20 mouse cellular contexts compared by ENCODE assay signal in the genomic region with DNA sequence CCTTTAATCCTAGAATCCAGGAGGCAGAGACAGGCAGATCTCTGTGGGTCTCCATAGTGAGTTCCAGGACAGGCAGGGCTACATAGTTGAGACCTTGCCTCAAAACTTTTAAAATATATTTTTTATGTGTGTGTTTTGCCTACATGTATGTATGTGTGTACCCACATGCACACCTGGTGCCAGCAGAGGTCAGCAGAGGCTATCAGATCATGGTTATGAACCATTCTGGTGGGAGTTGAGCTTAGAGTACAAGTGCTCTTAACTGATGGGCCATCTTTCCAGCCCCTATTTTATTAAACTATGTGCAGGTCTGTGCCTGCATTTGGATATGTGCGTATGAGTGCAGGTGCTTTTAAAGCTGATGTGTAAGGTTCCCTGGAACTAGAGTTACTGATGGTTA. TPM values are rescaled to one million over a fixed set of nuclear protein-coding genes. Genes with fewer than 3 reads are reported as not detected.
DNase-seq lines count a peak whose midpoint lies in the region; ATAC-seq and TF ChIP-seq lines count a peak whose summit lies in the region.
"Had no signal": no experiment of that assay in that cellular context is flagged by ENCODE, and none has a peak within 500 bp of the region (broad histone marks: within the 10 kb centered on the region; RNA-seq: fewer than 3 reads in every experiment).

No protein-coding gene starts in this region.

- no peak for ATAC-seq in intestine, postnatal 0 days
- no peak for ATAC-seq in intestine, embryonic 16.5 days
- ATAC-seq in monocyte, adult 5-6 weeks (replicated peaks; ENCODE audit: insufficient number of reproducible peaks, low FRiP score, low TSS enrichment, poor library complexity, severe bottlenecking) = 0 out of 2 replicates have a peak, but pooled peaks have one; percentile 63
- ATAC-seq: midbrain, embryonic 15.5 days had no signal

- no peak for TF ChIP-seq POLR2A in thymus, adult 2 months (IDR thresholded peaks at IDR 0.05; ENCODE audit: control insufficient read depth, extremely low read depth, insufficient read depth, low read length, poor library complexity)

- no peak overlapping the region for H3K27ac ChIP-seq in intestine, postnatal 0 days (ENCODE audit: low read depth, low read length)
- no peak overlapping the region for H3K27ac ChIP-seq in intestine, embryonic 16.5 days (ENCODE audit: low read length)
- no peak overlapping the region for H3K27ac ChIP-seq in thymus, adult 2 months (ENCODE audit: control insufficient read depth, insufficient read depth, low read length)
- H3K27ac ChIP-seq: embryonic facial prominence, embryonic 13.5 days; forebrain, embryonic 10.5 days; limb, embryonic 13.5 days; midbrain, embryonic 15.5 days; stomach, embryonic 15.5 days had no signal

- no peak overlapping the region for H3K4me3 ChIP-seq in intestine, postnatal 0 days (ENCODE audit: low read depth, low read length)
- H3K4me3 ChIP-seq in intestine, embryonic 16.5 days (ENCODE audit: low read length) = no peak overlapping the region
- H3K4me3 ChIP-seq in thymus, adult 2 months (ENCODE audit: control insufficient read depth, insufficient read depth, low read length) = no peak overlapping the region
- H3K4me3 ChIP-seq: embryonic facial prominence, embryonic 13.5 days; forebrain, embryonic 10.5 days; limb, embryonic 13.5 days; midbrain, embryonic 15.5 days; stomach, embryonic 15.5 days had no signal

- H3K36me3 ChIP-seq in intestine, postnatal 0 days (ENCODE audit: control insufficient read depth, insufficient read depth) = peaks cover 94% of the 10 kb centered on the region
- H3K36me3 ChIP-seq in intestine, embryonic 16.5 days (ENCODE audit: control insufficient read depth, insufficient read depth, low read length) = peaks cover 35% of the 10 kb centered on the region
- H3K36me3 ChIP-seq in thymus, adult 2 months (ENCODE audit: control insufficient read depth, insufficient read depth, low read length) = peaks cover 98% of the 10 kb centered on the region

- 91% methylated on average over 1 of the region's 1 CpGs for WGBS in intestine, postnatal 0 days
- WGBS in intestine, embryonic 16.5 days = 95% methylated on average over 1 of the region's 1 CpGs
- WGBS in thymus, adult 2 months = 95% methylated on average over 1 of the region's 1 CpGs

- H3K9me3 ChIP-seq in intestine, postnatal 0 days (ENCODE audit: control insufficient read depth) = no peaks in the 10 kb centered on the region
- H3K9me3 ChIP-seq in intestine, embryonic 16.5 days (ENCODE audit: control insufficient read depth, low read length) = no peaks in the 10 kb centered on the region
- H3K9me3 ChIP-seq: embryonic facial prominence, embryonic 13.5 days; forebrain, embryonic 10.5 days; limb, embryonic 13.5 days; midbrain, embryonic 15.5 days; stomach, embryonic 15.5 days had no signal

- H3K9ac ChIP-seq in intestine, postnatal 0 days (ENCODE audit: low read depth, low read length) = no peak overlapping the region
- no peak overlapping the region for H3K9ac ChIP-seq in intestine, embryonic 16.5 days (ENCODE audit: low read depth, low read length)
- H3K9ac ChIP-seq: embryonic facial prominence, embryonic 13.5 days; limb, embryonic 13.5 days; midbrain, embryonic 15.5 days; stomach, embryonic 15.5 days had no signal

- H3K4me2 ChIP-seq in intestine, postnatal 0 days (replicated peaks; ENCODE audit: low read depth) = no peak overlapping the region
- H3K4me2 ChIP-seq in intestine, embryonic 16.5 days (ENCODE audit: low read depth, low read length) = no peak overlapping the region
- H3K4me2 ChIP-seq: embryonic facial prominence, embryonic 13.5 days; limb, embryonic 13.5 days; midbrain, embryonic 15.5 days; stomach, embryonic 15.5 days had no signal

- no peaks in the 10 kb centered on the region for H3K27me3 ChIP-seq in intestine, postnatal 0 days (replicated peaks; ENCODE audit: control insufficient read depth, insufficient read depth, low read length)
- no peaks in the 10 kb centered on the region for H3K27me3 ChIP-seq in intestine, embryonic 16.5 days (replicated peaks; ENCODE audit: control insufficient read depth, insufficient read depth, low read length)
- H3K27me3 ChIP-seq in thymus, adult 2 months (ENCODE audit: control insufficient read depth, insufficient read depth, low read length) = no peaks in the 10 kb centered on the region
- H3K27me3 ChIP-seq: embryonic facial prominence, embryonic 13.5 days; limb, embryonic 13.5 days; midbrain, embryonic 15.5 days; stomach, embryonic 15.5 days had no signal

- peak; percentile 45 for TF ChIP-seq CTCF in intestine, postnatal 0 days (IDR thresholded peaks at IDR 0.05; ENCODE audit: low read depth)
- no peak for TF ChIP-seq CTCF in thymus, adult 2 months (IDR thresholded peaks at IDR 0.05; ENCODE audit: borderline replicate concordance, control insufficient read depth, extremely low read depth, insufficient read depth, low read length, poor library complexity)

- peak; percentile 29 for DNase-seq in thymus, adult 2 months
- DNase-seq in thymus, adult 18-20 months = no peak
- DNase-seq in frontal cortex, postnatal 25 days (ENCODE audit: low spot score in 2 of 2) = no peak
- no peak for DNase-seq in adrenal gland, adult 2 months
- DNase-seq: adrenal gland, postnatal 10 days; gastrocnemius, postnatal 14 days; kidney, adult 8-10 months had no signal

- H3K4me1 ChIP-seq in intestine, postnatal 0 days (replicated peaks; ENCODE audit: control insufficient read depth, insufficient read depth, low read length) = no peaks in the 10 kb centered on the region
- no peaks in the 10 kb centered on the region for H3K4me1 ChIP-seq in intestine, embryonic 16.5 days (ENCODE audit: control insufficient read depth, insufficient read depth, low read length)
- no peaks in the 10 kb centered on the region for H3K4me1 ChIP-seq in thymus, adult 2 months (replicated peaks; ENCODE audit: control insufficient read depth, insufficient read depth, low read length)
- H3K4me1 ChIP-seq: embryonic facial prominence, embryonic 13.5 days; forebrain, embryonic 10.5 days; limb, embryonic 13.5 days; midbrain, embryonic 15.5 days; stomach, embryonic 15.5 days had no signal

RNA-seq across cellular contexts. Expression of gene Eif3c, which starts 11.4 kb away (rescaled TPM):
- polyA plus RNA-seq in intestine, postnatal 0 days (2015; fragmentation: Nextera tagmentation; extraction: Ambion mirVana) = 141 and 150 TPM in 2 replicates
- 180 and 194 TPM in 2 replicates for polyA plus RNA-seq in intestine, embryonic 16.5 days (2015; fragmentation: Nextera tagmentation; extraction: Ambion mirVana)
- 120 and 126 TPM in 2 replicates for polyA plus RNA-seq in thymus, adult 2 months (2012; rRNA removed)
- total RNA-seq in monocyte, adult 5-6 weeks (2017) = 127 to 175 TPM (median 140 TPM) in 3 replicates
- 100 to 1,000 TPM; 236 to 240 TPM for total RNA-seq in adrenal gland, adult 2 months (2021)
- 97.2 and 133 TPM in 2 replicates for polyA plus RNA-seq in adrenal gland, adult 2 months (2012; rRNA removed)

RNA-seq across cellular contexts. Expression of gene Apobr, which starts 29.9 kb away (rescaled TPM):
- 0.44 and 0.57 TPM in 2 replicates for polyA plus RNA-seq in intestine, postnatal 0 days (2015; fragmentation: Nextera tagmentation; extraction: Ambion mirVana)
- polyA plus RNA-seq in intestine, embryonic 16.5 days (2015; fragmentation: Nextera tagmentation; extraction: Ambion mirVana) = 0.65 and 1.5 TPM in 2 replicates
- polyA plus RNA-seq in thymus, adult 2 months (2012; rRNA removed) = 6.8 and 7.2 TPM in 2 replicates
- total RNA-seq in monocyte, adult 5-6 weeks (2017) = 124 to 141 TPM (median 133 TPM) in 3 replicates
- total RNA-seq in adrenal gland, adult 2 months (2021) = 1 to 10 TPM; 2.0 to 4.7 TPM
- 5.3 and 7.5 TPM in 2 replicates for polyA plus RNA-seq in adrenal gland, adult 2 months (2012; rRNA removed)

RNA-seq across cellular contexts. Expression of gene Cln3, which starts 30.8 kb away (rescaled TPM):
- 62.9 and 66.6 TPM in 2 replicates for polyA plus RNA-seq in intestine, postnatal 0 days (2015; fragmentation: Nextera tagmentation; extraction: Ambion mirVana)
- polyA plus RNA-seq in intestine, embryonic 16.5 days (2015; fragmentation: Nextera tagmentation; extraction: Ambion mirVana) = 44.7 and 54.7 TPM in 2 replicates
- polyA plus RNA-seq in thymus, adult 2 months (2012; rRNA removed) = 90.6 and 141 TPM in 2 replicates
- 74.9 to 128 TPM (median 92.8 TPM) in 3 replicates for total RNA-seq in monocyte, adult 5-6 weeks (2017)
- total RNA-seq in adrenal gland, adult 2 months (2021) = 10 to 100 TPM; 33.2 to 47.4 TPM
- 52.8 and 56.1 TPM in 2 replicates for polyA plus RNA-seq in adrenal gland, adult 2 months (2012; rRNA removed)

RNA-seq across cellular contexts. Expression of gene Il27, which starts 39.9 kb away (rescaled TPM):
- polyA plus RNA-seq in intestine, postnatal 0 days (2015; fragmentation: Nextera tagmentation; extraction: Ambion mirVana) = 0.14 TPM in 1 of 2 replicates, not detected in the other
- polyA plus RNA-seq in intestine, embryonic 16.5 days (2015; fragmentation: Nextera tagmentation; extraction: Ambion mirVana) = not detected in 2 replicates
- polyA plus RNA-seq in thymus, adult 2 months (2012; rRNA removed) = 1.8 and 3.0 TPM in 2 replicates
- total RNA-seq in monocyte, adult 5-6 weeks (2017) = 8.3 to 10.4 TPM (median 9.8 TPM) in 3 replicates
- total RNA-seq in adrenal gland, adult 2 months (2021) = not detected
- polyA plus RNA-seq in adrenal gland, adult 2 months (2012; rRNA removed) = 0.13 and 0.19 TPM in 2 replicates
- total RNA-seq: adrenal gland, postnatal 10 days; gastrocnemius, postnatal 14 days; layer of hippocampus, adult 18-20 months; left cerebral cortex, adult 18-20 months had no signal
- polyA plus RNA-seq: embryonic facial prominence, embryonic 13.5 days; forebrain, embryonic 10.5 days; heart, embryonic 14.5 days; hindbrain, embryonic 11.5 days; limb, embryonic 13.5 days; midbrain, embryonic 15.5 days; neural tube, embryonic 14.5 days had no signal

RNA-seq across cellular contexts. Expression of gene Atxn2l, which starts 51.6 kb away (rescaled TPM):
- 19.4 and 22.0 TPM in 2 replicates for polyA plus RNA-seq in intestine, postnatal 0 days (2015; fragmentation: Nextera tagmentation; extraction: Ambion mirVana)
- 25.8 and 29.4 TPM in 2 replicates for polyA plus RNA-seq in intestine, embryonic 16.5 days (2015; fragmentation: Nextera tagmentation; extraction: Ambion mirVana)
- 563 and 715 TPM in 2 replicates for polyA plus RNA-seq in thymus, adult 2 months (2012; rRNA removed)
- total RNA-seq in monocyte, adult 5-6 weeks (2017) = 23.4 to 73.3 TPM (median 30.7 TPM) in 3 replicates
- 100 to 1,000 TPM in 1 of 2 experiments, 10 to 100 TPM in 1; 83.7 to 108 TPM for total RNA-seq in adrenal gland, adult 2 months (2021)
- 454 and 474 TPM in 2 replicates for polyA plus RNA-seq in adrenal gland, adult 2 months (2012; rRNA removed)
